Mouse (Mus musculus): ENCODE measurements around the gene Gpr39.

DNA sequence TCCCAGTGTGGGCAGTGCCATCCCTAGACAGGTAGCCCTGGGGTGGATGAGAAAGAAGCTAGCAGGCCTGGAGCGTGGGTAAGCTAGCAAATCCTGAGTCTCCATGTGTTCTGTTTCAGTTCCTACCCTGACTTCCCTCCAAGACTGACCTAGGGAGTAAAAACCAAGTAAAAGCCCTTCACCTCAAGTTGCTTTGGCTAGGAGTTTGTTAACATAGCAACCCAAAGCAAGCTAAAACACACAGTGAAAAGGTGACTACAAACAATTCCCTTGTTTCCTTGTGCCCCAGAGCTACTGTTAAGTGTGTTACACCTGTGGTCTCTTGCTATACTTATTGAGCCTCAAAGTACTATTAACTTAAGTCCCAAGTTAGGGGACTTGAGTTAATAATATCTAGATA is 1.6 kb upstream of the Gpr39 start:
- no peak for TF ChIP-seq CTCF (IDR thresholded peaks at IDR 0.05; ENCODE audit: insufficient read depth, low read length)
- no peak for TF ChIP-seq POLR2A (IDR thresholded peaks at IDR 0.05; ENCODE audit: borderline replicate concordance, extremely low read depth, low read depth, low read length)

Measured in lung, adult 2 months (tissue).